Mouse (Mus musculus): ENCODE data around the gene Gm10382. TPM values are rescaled to one million over a fixed set of nuclear protein-coding genes. Genes with fewer than 3 reads are reported as not detected.
A peak's percentile ranks its signal among the peaks of the same experiment; 100 is the strongest.

The Gm10382 gene
- polyA plus RNA-seq, 1 experiment from 2014 or later: 0.56 TPM

GRCm38 (mm10) chr5:125402476-125402875, 13.4 kb downstream of the Gm10382 start:
- Histone ChIP-seq H3K27me3 (no peaks in the 10 kb centered on the region), H3K9ac (no peak overlapping the region), H3K4me2 (peak overlapping the region; percentile 13; the same call in 1 of the 2 replicates), H3K36me3 (no peaks in the 10 kb centered on the region), H3K4me1 (peaks cover 15% of the 10 kb centered on the region), H3K4me3 (no peak overlapping the region), H3K9me3 (no peaks in the 10 kb centered on the region), H3K27ac (no peak overlapping the region)
- WGBS: 57% methylated on average over 10 of the region's 10 CpGs
- no peak for ATAC-seq (ENCODE audit: borderline replicate concordance, extremely low read depth, low FRiP score, low TSS enrichment)

DNA sequence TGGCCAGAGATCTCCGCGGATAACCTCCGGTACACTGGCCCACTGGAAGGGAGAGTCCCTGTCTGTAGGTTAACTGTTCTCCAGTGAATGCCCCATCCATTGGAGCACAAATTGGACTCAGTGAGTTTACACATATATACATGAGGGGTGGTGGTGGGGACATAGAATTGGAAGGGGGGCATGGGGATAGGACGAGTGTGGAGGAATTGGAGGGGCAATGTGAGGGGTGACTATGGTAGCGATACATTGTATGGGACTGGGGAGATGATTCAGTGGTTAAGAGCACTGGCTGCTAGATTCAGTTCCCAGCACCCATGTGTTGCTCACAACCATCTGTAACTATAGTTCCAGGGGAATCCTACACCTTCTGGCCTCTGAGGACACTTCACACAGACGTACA, 13.9 kb downstream of the Gm10382 start:
- no peak for ATAC-seq (ENCODE audit: borderline replicate concordance, extremely low read depth, low FRiP score, low TSS enrichment)
- no peaks in the 10 kb centered on the region for H3K27me3 ChIP-seq
- no peak overlapping the region for H3K4me3 ChIP-seq
- H3K36me3 ChIP-seq: no peaks in the 10 kb centered on the region
- H3K27ac ChIP-seq: no peak overlapping the region
- no peak overlapping the region for H3K9ac ChIP-seq
- H3K9me3 ChIP-seq: no peaks in the 10 kb centered on the region
- H3K4me1 ChIP-seq: peaks cover 16% of the 10 kb centered on the region
- peak overlapping the region; percentile 13; the same call in 1 of the 2 replicates for H3K4me2 ChIP-seq
- WGBS: 50% methylated on average over 6 of the region's 6 CpGs

DNA sequence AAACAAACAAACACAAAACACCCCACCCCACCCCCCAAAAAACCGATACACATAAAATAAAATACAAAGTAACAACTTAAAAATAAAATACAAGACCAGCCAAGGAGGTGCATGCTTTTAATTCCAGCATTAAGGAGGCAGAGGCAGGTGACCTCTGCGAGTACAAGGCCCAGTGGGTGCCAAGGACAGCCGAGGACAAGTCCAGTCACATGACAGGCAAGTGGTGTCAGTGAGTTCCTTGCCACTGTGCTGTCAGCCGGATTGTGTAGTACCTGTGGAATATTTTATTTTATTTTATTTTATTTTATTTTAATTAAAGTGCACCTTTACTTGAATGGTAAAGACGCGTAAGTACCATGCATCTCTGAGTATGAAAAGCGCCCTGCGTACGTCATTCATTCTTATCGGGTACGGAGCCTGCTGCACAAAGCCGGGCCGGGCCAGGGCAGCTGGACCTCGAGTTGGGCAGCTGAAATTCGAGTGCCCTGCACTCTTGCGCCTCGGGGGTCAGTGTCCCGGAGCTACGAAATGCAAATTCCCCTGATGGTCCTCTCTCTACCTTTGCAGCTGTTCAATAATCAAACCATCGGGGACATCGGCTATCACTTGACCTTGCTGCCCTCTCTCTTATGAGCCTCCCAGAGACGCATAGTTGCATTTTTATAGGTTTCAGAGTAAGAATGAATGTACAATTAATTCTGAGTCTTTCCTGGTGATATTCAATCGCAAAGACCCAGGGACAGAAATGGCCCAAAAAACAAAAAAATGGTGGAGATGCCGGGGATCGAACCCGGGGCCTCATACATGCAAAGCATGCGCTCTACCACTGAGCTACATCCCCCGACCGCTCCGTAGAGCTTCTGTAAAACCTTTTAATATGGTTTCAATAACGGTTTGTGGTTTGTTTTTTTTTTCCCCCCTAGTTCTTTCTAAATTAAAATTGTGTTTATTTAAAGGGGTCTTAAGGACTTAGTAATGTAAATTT, 14.7 kb downstream of the Gm10382 start:
- no peaks in the 10 kb centered on the region for H3K27me3 ChIP-seq
- peak overlapping the region; percentile 53 for H3K4me3 ChIP-seq
- no peaks in the 10 kb centered on the region for H3K36me3 ChIP-seq
- H3K9ac ChIP-seq: no peak overlapping the region
- no peaks in the 10 kb centered on the region for H3K9me3 ChIP-seq
- ATAC-seq (ENCODE audit: borderline replicate concordance, extremely low read depth, low FRiP score, low TSS enrichment): no peak
- H3K27ac ChIP-seq: no peak overlapping the region
- peak overlapping the region; percentile 84 for H3K4me2 ChIP-seq
- peaks cover 16% of the 10 kb centered on the region for H3K4me1 ChIP-seq
- 11% methylated on average over 31 of the region's 31 CpGs for WGBS

- Histone ChIP-seq H3K9ac (peak overlapping the region; percentile 53), H3K36me3 (no peaks in the 10 kb centered on the region), H3K4me1 (peaks cover 21% of the 10 kb centered on the region), H3K27me3 (no peaks in the 10 kb centered on the region), H3K4me3 (peak overlapping the region; percentile 53), H3K27ac (peak overlapping the region; percentile 88), H3K4me2 (peak overlapping the region; percentile 84), H3K9me3 (no peaks in the 10 kb centered on the region)
- ATAC-seq (ENCODE audit: borderline replicate concordance, extremely low read depth, low FRiP score, low TSS enrichment): no peak
- WGBS: under 1% methylated on average over 7 of the region's 7 CpGs
Observed at GRCm38 (mm10) chr5:125404536-125404902, 15.4 kb downstream of the Gm10382 start.

- under 1% methylated on average over 28 of the region's 28 CpGs for WGBS
- Histone ChIP-seq H3K27ac (peak overlapping the region; percentile 88), H3K36me3 (no peaks in the 10 kb centered on the region), H3K4me3 (peak overlapping the region; percentile 53), H3K9me3 (no peaks in the 10 kb centered on the region), H3K4me2 (peak overlapping the region; percentile 84), H3K27me3 (no peaks in the 10 kb centered on the region), H3K9ac (peak overlapping the region; percentile 53), H3K4me1 (peaks cover 26% of the 10 kb centered on the region)
- ATAC-seq (ENCODE audit: borderline replicate concordance, extremely low read depth, low FRiP score, low TSS enrichment): peak; percentile 17; the same call in 1 of the 2 replicates
Observed at GRCm38 (mm10) chr5:125404903-125405545, 15.9 kb downstream of the Gm10382 start.

GRCm38 (mm10) chr5:125405546-125406248, 16.6 kb downstream of the Gm10382 start:
- Histone ChIP-seq H3K4me3 (peak overlapping the region; percentile 53), H3K4me1 (peaks cover 29% of the 10 kb centered on the region), H3K27ac (peak overlapping the region; percentile 88), H3K9ac (peak overlapping the region; percentile 53), H3K4me2 (peak overlapping the region; percentile 84), H3K36me3 (no peaks in the 10 kb centered on the region), H3K27me3 (no peaks in the 10 kb centered on the region), H3K9me3 (no peaks in the 10 kb centered on the region)
- under 1% methylated on average over 31 of the region's 31 CpGs for WGBS
- ATAC-seq (ENCODE audit: borderline replicate concordance, extremely low read depth, low FRiP score, low TSS enrichment): peak; percentile 63

- Histone ChIP-seq H3K4me2 (peak overlapping the region; percentile 84), H3K9me3 (no peaks in the 10 kb centered on the region), H3K27me3 (no peaks in the 10 kb centered on the region), H3K4me3 (peak overlapping the region; percentile 53), H3K36me3 (no peaks in the 10 kb centered on the region), H3K4me1 (peaks cover 29% of the 10 kb centered on the region), H3K27ac (peak overlapping the region; percentile 74), H3K9ac (peak overlapping the region; percentile 53)
- 2% methylated on average over 20 of the region's 20 CpGs for WGBS
- ATAC-seq (ENCODE audit: borderline replicate concordance, extremely low read depth, low FRiP score, low TSS enrichment): peak; percentile 33
Observed at GRCm38 (mm10) chr5:125406322-125407016, 17.3 kb downstream of the Gm10382 start.

GRCm38 (mm10) chr5:125407020-125407830, 18.1 kb downstream of the Gm10382 start:
- Histone ChIP-seq H3K27ac (peak overlapping the region; percentile 74), H3K4me1 (peaks cover 29% of the 10 kb centered on the region), H3K9me3 (no peaks in the 10 kb centered on the region), H3K9ac (peak overlapping the region; percentile 53), H3K27me3 (no peaks in the 10 kb centered on the region), H3K36me3 (no peaks in the 10 kb centered on the region), H3K4me3 (peak overlapping the region; percentile 53), H3K4me2 (peak overlapping the region; percentile 84)
- no peak for ATAC-seq (ENCODE audit: borderline replicate concordance, extremely low read depth, low FRiP score, low TSS enrichment)
- WGBS: 49% methylated on average over 13 of the region's 13 CpGs

DNA sequence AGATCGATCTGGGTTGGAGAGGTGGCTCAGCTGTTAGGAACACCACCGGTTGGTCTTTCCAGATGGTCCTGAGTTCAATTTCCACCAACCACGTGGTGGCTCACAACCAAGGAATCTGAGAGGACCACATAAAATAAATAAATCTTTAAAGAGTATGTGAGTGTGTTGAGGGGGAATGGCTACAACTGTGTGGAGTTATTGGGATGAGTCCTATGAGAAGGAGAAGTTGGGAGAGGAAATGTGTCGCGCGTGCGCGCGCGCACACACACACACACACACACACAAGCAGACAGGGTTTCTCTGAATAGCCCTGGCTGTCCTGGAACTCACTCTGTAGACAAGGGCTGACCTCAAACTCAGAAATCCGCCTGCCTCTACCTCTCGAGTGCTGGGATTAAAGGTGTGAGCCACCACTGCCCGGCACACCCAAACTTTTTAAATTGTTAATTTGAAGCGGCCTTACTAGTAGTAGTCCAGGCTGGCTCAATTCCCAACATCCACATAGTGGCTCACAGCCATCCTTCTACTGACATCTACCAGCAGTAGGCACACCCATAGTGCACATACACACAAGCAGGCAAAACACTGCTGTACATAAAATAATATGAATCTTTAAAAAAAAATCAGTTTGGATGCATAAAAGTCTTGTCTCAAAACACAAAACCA, 18.9 kb downstream of the Gm10382 start:
- H3K36me3 ChIP-seq: no peaks in the 10 kb centered on the region
- H3K9ac ChIP-seq: no peak overlapping the region
- H3K4me2 ChIP-seq: no peak overlapping the region
- no peak overlapping the region for H3K27ac ChIP-seq
- peaks cover 25% of the 10 kb centered on the region for H3K4me1 ChIP-seq
- H3K27me3 ChIP-seq: no peaks in the 10 kb centered on the region
- ATAC-seq (ENCODE audit: borderline replicate concordance, extremely low read depth, low FRiP score, low TSS enrichment): no peak
- H3K4me3 ChIP-seq: no peak overlapping the region
- no peaks in the 10 kb centered on the region for H3K9me3 ChIP-seq
- WGBS: 69% methylated on average over 14 of the region's 14 CpGs

GRCm38 (mm10) chr5:125408842-125409241, 19.7 kb downstream of the Gm10382 start:
- Histone ChIP-seq H3K27me3 (no peaks in the 10 kb centered on the region), H3K27ac (peak overlapping the region; percentile 38; the same call in 1 of the 2 replicates), H3K36me3 (peaks cover 3% of the 10 kb centered on the region; the same call in 1 of the 2 replicates), H3K9me3 (no peaks in the 10 kb centered on the region), H3K4me1 (peaks cover 25% of the 10 kb centered on the region), H3K4me2 (peak overlapping the region; percentile 49), H3K9ac (peak overlapping the region; percentile 14; the same call in 1 of the 2 replicates), H3K4me3 (peak overlapping the region; percentile 41)
- ATAC-seq (ENCODE audit: borderline replicate concordance, extremely low read depth, low FRiP score, low TSS enrichment): peak; percentile 54; the same call in 1 of the 2 replicates
- under 1% methylated on average over 13 of the region's 13 CpGs for WGBS
